Mouse (Mus musculus) frontal cortex, postnatal 14 days (tissue): ENCODE measurements at regions not wholly inside any gene's neighbourhood (a gene's known extent, or its start where the extent isn't known, plus 50 kb on each side); places are given as distances from the start of the nearest gene placed in this dataset.

Source experiments
- DNase-seq, 2 experiments: peaks; one replicate each; pipeline ENCODE4 v3.0.0; 2022; ENCODE audit warnings: low spot score in 2 of 2

GRCm38 (mm10) chr2:61922496-61922895, 119.8 kb downstream of the Tbr1 start:
- no peak for DNase-seq

GRCm38 (mm10) chr2:61938296-61938695, 108.0 kb upstream of the Slc4a10 start:
- no peak for DNase-seq

- no peak for DNase-seq
These were observed 80.3 kb upstream of the Slc4a10 start for GRCm38 (mm10) chr2:61965916-61966315.

- DNase-seq = no peak
These were observed 78.5 kb upstream of the Slc4a10 start for GRCm38 (mm10) chr2:61967724-61968123.

GRCm38 (mm10) chr2:61970029-61970428, 76.2 kb upstream of the Slc4a10 start:
- no peak for DNase-seq

- no peak for DNase-seq
These were observed 61.5 kb upstream of the Slc4a10 start for GRCm38 (mm10) chr2:61984771-61985170.

- DNase-seq = peak in 1 of 2 experiments; percentile 11
These were observed 59.2 kb upstream of the Slc4a10 start for GRCm38 (mm10) chr2:61986967-61987550.
